Mouse (Mus musculus) cerebellum, adult 11 months (tissue): Measurements from ENCODE around the gene Clic6.
"Not testable (repeated sequence)": the region's sequence is repeated elsewhere in the genome, so short reads cannot be mapped to it uniquely, and the experiment has no call there.

Source experiments
- DNase-seq: peaks from one replicate; pipeline ENCODE4 v3.0.0; 2022

Clic6 gene

DNA sequence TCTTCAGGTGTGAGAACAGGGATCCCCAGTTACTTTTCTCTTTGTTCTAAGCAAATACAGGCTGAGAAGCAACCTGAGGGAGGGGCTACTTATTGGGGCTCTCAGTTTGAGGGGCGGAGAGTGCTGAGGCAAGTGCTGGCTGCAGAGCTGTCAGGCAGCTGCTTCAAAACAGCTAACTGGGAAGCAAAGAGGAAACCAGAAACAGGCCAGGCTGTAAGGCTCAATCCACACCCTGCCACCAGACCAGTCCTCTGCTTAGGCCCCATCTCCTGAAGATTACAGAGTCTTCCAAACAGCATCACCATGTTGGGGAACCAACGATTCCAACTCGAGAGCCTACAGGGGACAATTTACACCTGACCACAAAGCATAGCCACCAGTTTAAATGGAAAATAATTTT lies 12.6 kb upstream of the Clic6 start:
- no peak for DNase-seq

DNA sequence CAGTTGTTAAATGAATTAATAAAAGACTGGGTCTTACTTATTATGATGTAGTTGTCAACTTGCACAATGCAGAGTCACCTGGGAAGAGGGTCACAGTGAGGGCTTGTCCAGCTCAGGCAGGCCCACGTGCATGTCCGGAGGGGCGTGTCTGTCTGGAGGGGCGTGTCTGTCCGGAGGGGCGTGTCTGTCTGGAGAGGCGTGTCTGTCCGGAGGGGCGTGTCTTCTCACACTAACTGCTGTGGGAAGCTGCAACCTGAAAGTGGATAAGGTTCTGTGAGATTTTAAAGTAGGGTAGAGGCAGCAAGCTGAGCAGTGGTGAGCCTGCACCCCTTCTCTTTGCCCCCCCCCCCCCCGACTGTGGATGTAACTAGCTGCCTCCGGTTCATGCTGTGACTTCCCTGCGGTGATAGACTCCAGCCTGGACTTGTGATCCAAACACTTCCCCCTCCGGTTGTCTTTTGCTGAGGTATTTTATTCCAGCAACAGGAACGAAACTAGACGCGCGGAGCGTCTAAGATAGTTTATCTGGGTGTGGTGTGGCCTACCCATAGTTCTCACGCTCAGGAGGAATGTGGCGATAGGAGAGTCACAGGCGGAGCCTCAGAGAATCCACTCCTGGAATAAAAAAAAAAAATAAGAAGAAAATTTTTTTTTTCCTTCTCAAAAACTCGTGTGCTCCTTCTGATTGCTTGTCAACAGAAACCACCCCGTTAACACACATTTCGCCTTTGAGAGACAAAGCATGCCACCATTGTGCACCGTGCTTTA lies 10.3 kb upstream of the Clic6 start:
- DNase-seq, result no peak

DNA sequence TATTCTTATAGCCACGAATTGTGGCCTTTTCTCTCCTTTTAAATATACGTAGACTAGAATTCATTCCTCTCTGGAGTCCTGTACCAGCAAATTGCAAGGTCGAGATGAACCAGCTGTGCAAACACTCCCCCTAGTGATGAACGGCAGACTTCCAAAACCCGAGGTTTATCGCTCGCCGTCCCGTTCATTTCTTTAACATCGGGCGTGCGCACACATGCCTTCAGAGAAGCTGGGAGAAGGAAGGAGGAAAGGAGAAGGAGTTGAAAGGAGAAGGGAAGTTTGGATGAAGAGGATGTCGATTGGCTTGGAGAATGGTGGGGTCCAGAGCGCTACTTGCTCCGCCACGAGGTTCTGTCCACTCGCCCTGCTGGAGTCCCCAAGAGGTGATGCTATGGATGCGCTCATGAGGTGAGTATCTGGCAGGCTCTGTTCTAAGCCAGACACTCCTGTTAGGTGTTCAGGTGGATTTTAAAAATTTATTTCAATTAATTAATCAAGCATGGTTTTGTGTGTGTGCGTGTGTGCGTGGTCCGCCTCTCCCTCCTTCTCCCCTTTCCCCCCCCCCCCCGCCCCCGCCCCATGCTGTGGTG lies 6.9 kb upstream of the Clic6 start:
- DNase-seq, result peak; percentile 42

DNA sequence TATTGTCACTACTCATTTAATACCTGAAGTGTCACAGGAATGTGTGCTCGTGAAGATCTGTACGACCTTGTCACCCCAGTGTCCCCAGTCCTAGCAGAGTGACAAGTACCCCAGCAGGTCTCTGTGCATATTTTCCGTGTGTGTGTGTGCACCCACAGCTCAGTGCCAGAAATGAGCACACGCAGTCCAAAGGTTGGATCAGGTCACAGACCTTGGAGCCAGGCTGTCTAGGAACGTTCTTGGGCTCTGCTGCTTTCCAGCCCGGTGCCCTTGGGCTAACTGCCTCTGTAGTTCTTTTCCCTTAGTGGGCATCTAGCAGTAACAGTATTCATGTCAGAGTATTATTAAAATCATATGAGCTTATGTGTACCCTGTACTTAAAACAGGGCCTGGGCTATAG lies 1.6 kb downstream of the Clic6 start:
- no peak for DNase-seq

DNA sequence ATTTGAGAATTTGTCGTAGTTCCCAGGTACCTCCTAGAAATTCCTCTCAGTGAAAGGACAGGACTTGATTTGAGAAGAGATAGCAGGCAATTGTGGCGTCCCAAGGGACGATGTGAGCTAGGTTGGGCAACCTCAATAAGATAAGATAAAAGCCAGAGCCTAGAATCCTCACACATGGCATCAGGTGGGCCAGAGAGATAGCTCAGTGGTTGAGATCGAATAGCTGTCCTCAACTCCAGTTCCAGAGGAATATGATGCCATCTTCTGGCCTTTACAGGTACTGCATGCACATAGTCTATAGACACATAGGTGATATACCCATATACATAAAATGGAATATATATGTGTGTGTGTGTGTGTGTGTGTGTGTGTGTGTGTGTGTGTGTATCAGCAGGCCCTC lies 2.0 kb downstream of the Clic6 start:
- DNase-seq, result no peak

DNA sequence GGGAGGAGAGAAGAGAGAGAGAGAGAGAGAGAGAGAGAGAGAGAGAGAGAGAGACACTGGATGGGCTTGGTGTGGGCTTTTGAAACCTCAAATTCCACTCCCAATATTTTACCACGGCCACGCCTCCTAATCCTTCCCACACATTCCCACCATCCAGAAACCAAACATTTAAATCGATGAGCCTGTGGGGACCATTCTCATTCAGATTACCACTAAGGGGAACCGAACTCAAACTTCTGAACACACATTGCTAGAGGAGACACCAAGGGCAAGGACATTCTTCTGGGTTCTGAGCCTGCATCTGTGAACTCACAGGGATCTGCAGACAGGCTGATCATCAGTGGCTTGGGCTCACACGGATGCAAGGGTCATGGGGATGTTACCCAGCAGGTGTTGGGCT lies 2.9 kb downstream of the Clic6 start:
- no peak for DNase-seq

DNA sequence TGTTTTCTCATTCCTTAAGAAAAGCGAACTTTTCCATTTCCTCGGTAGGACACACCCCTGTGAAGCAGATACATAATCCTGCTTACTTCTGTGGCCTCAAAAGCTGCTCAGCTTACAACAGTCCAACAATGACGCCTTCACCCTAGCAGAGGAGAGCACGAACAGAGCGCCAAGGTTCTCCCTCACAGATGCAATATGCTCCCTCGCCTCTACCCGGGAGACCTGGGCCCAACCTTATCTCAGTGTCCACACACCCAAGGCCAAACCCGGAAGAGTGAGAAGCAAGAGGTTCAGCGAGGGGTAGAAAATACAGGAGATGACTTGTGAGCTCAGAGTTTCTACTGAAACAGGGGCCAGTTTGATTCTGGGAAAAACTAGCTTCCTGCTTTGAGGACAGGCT lies 3.8 kb downstream of the Clic6 start:
- DNase-seq, result no peak

DNA sequence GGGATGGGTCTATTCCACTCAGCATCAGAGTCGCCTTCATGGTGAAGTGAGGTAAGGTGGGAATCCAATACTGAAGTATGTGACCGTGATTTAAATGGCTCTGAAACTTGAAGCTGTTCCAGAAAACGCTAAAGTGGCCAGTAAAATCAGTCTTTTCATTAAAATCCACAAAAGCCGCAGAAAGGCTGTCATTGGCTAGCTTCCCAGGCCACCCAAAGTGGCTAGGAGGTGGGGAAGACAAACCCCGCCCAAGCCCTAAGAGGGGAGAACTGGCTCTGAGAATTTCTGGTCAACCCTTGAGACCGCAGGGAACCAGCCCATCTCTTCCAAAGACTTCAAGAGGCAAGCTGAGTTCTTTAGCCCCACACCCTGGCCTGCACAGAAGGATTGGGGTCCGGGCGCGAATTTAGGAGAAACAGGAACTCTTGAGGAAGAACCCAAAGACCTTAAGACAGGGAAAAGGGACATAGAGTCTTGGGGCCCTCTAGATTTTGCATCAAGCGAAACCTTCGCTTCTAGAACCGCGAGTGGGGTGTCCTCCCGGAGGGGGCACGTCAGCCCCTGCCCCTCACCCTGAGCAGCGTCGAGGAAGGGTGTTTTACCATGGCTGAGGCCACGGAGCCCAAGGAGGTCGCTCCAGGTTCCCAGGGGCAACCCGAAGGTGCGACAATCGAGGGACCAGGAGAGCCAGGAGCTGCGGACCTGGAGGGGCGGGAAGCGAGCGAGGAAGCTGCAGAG lies 12.5 kb downstream of the Clic6 start:
- no peak for DNase-seq

DNA sequence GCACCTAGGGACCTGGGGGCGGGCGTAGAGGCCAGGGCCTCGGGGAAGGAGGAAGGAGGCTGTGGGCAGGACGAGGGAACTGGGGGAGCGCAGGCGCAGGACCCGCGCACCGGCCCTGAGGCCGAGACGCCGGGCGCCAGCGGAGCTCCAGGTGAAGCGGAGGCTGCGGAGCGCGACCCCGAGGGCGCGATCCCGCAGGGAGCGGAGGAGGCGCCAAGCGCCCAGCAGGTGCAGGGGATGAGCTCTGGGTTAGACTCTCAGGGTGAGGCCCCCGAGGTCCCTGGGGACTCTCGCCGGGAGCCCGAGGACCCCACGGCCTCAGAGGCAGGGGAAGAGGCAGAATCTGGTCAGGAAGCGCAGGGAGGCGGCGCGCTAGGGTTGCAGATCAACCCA lies 13.0 kb downstream of the Clic6 start:
- no peak for DNase-seq

DNA sequence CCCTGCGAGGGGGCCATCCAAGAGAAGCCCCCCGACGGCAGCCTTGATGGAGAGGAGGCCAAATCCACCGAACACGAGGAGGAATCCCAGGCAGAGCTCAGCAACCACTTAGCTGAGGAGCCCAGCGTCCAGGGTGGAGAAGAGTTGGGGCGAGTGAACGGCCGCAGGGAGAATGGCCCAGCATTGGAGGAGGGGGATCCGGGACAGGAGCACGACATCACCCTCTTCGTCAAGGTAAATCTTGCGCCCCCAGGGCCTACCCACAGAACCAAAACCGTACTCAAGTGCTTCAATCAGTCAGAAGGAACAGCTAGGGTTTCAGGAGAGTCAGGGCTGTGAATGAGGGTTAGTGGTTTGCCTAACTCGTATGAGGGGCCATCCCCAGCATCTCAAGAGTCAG lies 13.8 kb downstream of the Clic6 start:
- DNase-seq, result no peak

DNA sequence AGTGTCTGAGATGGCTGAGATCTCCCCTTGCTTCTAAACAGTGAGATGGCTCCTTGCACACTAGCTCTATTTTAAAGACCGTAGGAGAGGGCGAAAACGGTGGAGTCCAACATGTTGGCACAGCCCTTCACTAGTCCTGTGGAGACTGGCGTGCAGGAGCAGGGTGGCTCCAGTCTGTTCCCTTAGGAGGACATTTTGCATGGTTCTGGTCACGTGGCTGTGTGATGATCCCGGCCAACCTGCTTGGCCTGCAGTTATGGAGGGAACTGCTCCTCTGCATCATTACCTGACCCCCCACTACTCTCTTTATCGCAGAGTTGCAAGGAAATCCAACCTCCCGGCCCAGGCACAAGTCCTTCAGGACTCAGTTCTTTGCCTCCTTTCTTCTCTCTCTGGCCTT lies 15.0 kb downstream of the Clic6 start:
- no peak for DNase-seq

DNA sequence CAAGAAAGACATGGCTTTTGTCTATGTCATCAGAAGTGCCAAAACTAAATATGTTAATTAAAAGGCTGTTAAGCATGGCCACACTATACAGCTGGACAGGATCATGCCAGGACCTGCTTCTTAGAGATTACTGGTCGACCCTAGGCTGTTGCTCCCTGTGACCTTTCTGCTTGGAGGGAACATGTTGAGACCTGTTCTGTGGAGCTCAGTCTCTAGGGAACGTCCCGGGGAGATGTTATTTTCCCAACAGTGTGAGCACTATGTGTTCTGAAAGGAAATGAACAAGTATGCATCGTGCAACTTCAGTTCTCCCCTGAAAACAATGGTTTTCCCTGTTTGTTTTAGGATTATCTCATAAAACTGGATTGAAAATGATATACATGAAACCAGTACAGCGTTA lies 17.6 kb downstream of the Clic6 start:
- no peak for DNase-seq

DNA sequence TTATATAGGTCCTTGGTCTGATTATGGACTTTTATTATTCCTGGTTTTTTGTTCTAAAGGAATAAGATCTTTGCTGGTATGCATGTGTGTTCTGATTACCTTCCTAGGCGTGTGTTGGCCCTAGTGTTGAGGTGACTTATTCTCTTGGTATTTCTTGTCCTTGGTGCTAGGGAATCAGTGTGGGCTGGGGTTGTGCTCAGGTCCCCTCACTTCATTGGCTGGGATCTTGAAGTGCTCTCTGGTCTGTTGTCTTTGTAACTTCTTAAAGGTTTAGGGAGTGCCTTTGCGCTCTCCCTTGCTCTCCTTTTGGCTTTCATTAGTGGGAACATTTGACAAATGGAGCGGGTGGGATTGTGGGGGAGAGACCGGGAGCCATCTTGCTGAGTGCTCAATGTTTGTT lies 22.0 kb downstream of the Clic6 start:
- no peak for DNase-seq

DNA sequence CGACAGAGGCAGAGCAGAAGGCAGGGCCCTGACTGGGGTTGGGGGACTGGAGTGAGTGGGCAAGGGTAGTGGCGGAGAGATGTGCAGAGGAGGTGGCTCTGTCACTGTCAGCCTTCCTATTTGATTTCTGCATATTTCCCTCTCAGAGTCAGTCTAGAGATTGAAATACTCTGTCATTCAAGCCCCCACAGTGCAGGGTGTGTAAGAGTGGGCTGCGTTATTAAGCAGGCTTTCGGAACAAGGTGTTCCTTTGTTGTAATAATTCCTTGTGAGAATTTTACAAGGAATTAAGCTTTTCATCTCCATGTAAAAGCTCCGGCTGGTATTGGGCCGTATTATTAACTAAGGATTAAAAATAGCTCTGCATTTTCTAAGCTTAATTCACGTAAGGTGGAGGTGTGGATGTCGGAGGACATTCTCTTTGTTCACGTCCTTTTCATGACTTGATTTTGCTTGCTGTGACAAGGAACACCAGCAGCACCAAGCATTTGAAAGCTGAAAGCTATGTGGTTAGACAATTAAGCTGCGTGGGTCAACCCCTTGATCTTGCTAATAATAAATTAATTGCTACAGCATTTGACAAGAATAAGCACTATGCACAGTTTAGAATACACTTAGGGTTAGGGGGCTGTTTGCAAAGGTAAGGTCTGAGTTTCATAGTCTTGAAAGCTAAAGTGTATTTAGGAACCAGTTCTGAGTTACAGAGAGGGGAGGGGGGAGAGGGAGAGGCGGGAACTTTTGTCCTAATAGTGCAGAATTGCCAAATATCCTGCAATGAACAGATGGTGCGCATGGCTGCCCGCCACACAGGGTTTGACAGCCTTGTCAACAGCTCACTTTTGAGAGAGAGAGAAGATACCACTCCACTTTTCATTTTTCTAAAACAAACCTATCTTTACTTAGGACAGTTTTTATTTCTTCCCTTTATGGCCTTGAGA lies 25.6 kb downstream of the Clic6 start:
- peak; percentile 13 for DNase-seq

DNA sequence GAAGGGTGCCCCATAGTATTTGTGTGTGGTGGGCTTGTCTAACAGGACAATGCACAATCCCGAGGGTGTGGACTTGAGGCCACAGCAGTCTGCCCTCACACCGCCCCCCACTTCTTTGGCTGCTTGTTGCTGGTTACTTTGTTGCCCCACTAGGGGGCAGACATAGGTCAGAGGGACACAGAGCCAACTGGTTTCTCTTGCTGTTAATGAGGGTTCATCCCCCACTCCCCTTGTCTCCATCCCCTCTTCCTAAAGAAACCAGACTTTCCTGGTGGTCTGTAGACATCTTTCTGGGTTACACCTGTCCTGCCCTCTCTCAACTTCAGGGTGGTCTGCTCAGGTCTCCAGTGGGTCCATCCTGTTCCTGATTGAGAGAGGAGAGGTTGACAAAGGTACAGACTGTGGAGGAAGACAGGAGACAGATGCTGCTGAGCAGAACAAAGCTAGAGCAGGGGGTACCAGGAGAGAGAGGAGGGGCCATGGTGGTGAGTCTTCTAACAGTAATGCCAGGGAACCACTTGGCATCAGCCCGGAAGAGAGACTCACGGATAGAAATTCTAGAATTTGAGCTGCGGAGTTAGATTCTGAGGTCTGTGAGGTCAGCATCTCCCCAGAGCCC lies 26.3 kb downstream of the Clic6 start:
- DNase-seq, result no peak

DNA sequence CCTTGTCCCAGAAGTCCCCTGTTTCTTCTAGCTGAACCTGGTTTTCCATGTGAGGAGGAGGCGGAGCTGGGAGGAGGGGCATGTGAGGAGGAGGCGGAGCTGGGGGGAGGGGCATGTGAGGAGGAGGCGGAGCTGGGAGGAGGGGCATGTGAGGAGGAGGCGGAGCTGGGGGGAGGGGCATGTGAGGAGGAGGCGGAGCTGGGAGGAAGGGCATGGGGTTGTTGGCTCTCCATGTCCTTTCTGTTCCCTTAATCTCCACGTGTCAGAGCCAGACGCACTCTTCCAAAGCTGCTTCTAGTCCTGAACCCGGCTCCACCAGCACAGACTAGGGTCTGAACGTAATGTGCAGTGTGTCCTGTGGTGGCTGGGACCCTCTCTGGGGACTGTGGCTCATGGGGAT lies 29.4 kb downstream of the Clic6 start:
- DNase-seq, result not testable (repeated sequence)

DNA sequence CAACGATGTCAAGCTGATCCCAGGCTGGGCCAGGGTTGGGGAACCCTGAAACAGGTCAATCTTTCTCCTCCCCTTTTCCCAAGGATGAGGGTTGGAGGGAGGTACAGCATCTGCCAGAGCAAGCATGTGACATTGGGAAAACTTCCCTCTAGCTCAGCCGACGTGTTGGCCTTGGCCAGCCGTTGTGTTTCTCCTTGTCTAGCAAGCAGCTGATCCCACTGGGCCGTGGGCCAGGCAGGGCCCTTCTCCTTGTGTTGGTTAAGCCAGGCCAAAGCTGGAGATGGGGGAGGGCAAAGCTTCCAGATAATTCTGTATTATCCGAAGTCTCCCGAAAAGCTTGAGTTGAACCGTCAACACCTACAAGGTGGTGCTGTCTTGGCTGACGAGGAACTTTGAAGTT lies 30.6 kb downstream of the Clic6 start:
- no peak for DNase-seq

DNA sequence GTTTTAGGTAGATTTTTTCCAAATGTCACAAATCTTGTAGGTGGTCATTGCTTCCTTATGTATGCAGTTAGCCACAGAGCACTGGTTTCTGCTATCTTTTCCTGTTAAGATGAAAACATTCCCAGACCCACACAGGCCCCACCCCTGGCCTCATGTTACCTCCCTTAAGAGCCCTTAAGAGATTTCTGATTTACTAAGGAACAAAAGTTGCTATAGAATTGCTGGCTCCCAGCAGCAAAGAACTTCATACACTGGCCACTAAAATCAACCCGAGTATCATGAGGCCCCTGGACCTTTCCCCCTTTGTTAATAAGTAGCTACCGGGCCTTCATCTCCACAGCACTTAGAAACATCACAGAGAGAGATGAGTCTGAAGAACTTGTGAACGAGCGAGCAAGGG lies 33.2 kb downstream of the Clic6 start:
- DNase-seq, result no peak

DNA sequence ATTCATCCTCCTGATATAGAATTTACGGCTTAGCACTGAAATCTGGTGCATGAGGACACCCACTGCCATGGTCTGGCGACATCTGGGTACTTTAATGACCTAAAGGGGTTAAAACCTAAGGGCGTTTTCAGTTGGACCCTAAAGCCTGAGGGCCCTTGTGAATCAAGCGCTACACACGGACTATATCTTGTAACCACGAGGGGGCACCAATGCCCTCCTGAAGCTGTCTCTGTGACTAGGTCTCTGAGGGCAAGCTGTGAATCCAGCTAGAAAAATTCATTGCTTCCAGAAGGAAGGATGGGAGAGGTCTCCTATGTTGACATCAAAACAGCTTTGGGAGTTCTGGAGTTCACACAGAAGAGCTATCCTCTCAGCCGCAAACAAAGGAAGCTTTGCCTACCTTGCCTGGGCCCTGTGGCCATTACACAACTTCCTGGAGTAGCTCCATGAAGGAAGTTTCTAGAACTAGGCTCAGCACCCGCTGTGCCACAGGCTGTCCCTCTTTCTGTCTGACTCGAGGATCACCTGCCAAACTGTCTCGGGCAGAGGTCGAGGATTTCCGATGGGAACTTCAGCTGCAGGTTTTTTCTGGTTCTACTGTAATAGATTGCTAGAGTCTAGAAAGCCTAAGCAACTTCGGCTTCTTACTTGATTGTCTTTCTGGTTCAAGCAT lies 34.4 kb downstream of the Clic6 start:
- no peak for DNase-seq

DNA sequence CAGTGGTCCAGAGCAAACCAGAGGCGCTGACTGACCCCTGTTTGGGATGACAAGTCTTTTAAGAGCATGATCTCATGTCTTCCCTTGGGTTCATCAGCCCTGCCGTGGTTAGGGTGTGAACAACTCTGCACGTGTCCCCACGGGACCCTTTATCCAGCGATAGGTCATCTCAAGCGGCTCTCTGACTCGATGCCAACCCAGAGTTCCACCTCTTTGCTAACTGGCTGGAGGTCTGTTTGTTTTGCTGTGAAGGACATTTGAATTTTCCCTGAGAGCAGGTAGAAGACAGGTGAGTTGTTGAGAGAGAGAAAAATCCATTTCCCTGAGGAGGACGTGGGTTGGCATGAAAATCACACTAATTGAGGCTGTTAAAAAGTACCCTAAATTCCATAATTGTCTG lies 37.8 kb downstream of the Clic6 start:
- DNase-seq, result no peak

DNA sequence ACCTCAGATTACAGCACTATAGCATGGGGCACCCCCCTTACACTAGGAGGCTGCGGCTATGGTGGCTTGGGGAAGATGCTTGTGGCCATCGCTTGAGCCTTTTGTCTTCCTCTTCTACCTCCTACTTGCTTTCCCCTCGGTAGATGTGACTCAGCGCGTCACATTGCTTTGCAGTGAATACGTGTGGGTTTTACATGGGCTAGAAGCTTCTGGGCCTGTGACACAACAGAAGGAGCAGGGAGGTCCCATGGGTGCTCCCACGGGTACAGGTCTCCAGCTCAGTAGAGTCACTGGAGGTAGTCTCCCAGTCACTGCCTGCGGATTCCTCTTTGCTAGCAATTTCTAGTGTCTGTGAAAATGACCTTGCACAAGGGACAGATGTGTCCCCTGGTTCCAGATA lies 39.1 kb downstream of the Clic6 start:
- DNase-seq, result no peak

DNA sequence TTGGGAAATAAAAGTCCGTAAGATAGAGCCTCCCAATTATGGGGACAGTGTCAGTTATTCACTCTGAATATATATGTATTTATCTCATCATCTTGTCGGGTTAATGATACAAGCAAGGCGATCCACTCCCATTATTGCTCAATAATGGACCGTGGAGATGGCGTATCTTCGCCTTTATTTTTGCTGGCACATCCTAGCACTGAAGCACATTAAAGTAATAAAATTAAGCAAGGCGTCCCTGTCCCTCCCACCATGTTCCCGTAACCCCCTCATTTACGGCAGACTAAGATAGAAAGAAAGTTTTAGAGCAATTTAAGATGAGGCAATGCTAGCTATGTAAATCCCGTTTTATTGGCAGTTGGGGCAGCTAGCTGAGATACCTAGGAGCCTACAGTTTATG lies 40.4 kb downstream of the Clic6 start:
- no peak for DNase-seq
